Mouse (Mus musculus) heart, adult 11 months (tissue): Measurements from ENCODE around the gene Hsp90b1.
"Not testable (repeated sequence)": the region's sequence is repeated elsewhere in the genome, so short reads cannot be mapped to it uniquely, and the experiment has no call there.

Experiments used
- DNase-seq: peaks from one replicate; pipeline ENCODE4 v3.0.0; 2022

Gene Hsp90b1

DNA sequence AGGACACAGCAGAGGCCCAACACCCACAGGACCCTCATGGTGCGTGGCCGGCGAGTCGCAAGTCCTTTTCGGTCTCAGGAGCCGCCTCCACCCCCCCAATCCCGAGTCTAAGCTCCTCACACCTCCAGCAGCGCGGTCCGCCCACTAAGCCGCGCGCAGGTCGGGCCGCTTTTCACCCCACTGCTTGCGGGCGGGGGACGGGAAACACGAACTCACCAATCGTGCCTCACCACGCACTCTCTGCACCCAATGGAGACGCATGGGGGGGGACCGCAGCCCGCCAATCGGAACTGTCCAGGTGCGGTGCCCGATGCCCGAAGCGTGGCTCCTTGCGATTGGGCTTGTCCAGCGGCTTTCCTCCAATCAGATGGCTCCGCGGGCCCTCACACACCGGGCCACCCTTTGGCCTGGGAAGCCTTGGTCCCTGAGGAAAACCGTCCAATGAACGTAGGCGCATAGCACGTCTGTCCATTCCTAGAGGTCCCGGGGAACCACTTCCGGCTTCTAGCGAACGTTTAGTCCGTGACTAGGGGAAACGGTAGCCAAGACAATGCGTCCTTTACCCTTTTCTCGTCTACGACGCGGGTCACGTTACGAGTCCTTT is at the start of gene Hsp90b1, which contains the start of gene Ttc41:
TSS of gene Hsp90b1 (minus strand) at position 192 of the 604 bp plus-strand sequence.
TSS of gene Ttc41 (plus strand) at position 494 of the 604 bp plus-strand sequence.
- peak; percentile 100 for DNase-seq

DNA sequence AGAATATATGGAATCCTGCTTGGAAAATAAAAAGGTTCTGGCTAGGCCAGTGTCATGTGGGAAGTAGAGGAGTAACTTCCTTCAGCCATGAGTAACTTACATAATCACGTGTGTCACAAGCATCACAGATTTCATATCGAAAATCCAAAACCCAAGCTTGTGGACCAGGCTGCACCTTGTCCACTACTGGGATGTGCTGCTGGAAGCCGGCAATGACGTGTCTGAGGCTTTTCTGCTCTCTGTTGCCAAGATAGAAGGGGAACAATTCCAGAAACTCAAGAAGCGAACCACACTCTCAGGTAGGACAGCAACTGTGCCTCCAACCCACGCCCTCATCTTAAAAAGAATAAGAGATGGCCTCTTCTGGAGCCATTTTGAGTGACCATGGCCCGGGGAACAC is 39.0 kb upstream of the Hsp90b1 start:
- DNase-seq = peak; percentile 68

DNA sequence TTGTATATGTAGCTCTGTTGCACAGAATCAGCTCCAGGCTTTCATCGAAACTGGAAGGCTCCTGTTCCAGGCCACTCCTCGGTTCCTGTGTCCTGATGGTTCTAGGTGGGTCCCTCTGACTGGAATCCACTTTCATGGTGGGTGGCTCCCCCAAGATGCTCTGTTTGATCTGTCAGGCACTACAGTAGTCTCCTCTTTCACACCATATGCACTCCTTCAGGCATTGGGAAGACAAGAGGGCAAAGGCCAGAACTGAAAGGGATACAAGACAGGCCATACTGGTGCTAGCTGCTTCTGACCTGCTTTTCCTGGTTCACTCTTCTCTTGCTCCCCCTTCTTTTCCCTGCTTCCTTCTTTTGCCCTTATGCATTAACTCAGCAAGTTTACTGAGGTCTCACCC is 37.6 kb upstream of the Hsp90b1 start:
- peak; percentile 28 for DNase-seq

DNA sequence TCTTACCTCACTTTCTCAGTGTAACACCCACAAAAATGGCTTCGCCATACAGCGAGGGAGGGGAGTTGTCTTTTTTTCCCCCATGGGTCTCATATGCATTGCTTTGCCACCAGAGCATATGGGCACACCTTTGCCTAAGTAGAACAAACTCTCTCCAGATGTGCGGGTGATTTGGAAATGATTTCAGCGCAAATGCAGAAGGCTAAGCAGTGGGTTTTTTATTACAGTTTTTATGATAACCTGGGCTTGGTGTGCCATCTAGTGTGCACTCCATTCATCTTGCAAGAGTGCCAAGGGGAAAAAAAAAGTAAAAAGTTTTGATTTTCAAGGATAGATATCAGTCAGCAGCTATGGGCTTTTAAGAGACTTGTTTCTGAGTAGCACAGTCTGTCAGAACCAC is 29.7 kb upstream of the Hsp90b1 start:
- DNase-seq = peak; percentile 52

DNA sequence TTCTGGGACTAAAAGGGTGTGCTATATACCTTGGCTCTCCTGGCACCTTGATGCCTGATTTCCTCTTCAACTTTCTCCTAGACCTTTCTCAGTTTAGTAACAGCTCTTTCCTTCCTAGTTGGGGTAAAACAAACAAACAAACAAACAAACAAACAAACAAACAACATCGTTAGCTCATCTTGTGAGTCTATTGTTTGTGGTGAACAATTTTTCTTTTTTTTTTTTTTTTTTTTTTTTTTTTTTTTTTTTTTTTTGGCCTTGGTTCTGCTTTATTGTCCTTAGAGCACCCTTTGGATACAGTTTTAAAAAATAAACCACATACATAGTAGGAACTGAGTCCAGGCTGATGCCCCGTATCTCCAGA is 26.2 kb upstream of the Hsp90b1 start:
- DNase-seq = no peak

DNA sequence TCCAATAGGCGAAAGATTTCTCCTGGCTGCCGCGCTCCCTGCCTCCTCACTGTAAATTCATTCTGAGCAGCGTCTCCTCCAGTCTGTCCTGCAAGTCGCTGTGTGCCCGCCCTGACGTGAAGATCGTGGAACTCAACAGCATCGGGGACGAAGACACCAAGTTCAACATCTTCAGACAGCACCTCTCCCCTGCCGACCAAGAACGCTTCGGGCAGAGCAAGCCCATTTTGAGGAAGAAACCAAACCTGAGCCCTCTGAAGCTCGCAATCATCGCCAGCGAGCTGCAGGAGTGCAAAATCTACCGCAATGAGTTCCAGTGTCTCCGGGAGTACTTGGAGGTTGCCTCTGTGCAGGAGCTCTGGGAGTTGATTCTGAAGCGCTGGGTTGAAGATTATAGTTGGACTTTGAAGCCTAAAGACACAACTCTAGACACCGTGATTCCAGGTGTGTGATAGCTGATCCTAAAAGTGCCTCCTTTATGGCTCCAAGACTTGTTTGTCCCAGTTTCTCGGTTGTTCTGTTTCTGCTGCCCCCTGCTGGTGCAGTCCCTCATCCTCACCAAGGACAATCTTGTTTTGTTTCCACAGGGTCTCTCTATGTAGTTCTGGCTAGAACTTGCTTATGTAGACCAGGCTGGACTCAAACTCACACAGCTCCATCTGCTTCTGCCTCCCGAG is 25.7 kb upstream of the Hsp90b1 start:
- DNase-seq = peak; percentile 94

DNA sequence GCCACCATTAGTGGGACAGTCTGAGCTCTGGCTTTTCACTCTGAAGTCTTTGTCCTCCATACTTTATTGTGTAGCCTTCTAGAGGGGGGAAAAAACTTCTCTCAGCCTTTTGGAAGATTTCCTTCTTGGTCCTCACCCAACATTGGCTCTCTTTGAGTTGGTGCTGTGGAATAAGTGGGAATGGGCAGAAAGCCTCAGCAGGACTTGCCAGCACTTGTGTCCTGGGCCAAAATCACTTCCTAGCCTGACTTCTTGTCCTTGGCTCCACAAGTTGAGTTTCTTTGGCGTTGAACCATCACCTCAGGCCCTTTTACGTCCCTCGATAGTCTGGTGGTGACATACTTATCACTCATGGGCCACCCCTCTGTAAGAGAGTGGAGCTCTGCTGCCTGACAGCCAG is 22.9 kb upstream of the Hsp90b1 start:
- peak; percentile 88 for DNase-seq

DNA sequence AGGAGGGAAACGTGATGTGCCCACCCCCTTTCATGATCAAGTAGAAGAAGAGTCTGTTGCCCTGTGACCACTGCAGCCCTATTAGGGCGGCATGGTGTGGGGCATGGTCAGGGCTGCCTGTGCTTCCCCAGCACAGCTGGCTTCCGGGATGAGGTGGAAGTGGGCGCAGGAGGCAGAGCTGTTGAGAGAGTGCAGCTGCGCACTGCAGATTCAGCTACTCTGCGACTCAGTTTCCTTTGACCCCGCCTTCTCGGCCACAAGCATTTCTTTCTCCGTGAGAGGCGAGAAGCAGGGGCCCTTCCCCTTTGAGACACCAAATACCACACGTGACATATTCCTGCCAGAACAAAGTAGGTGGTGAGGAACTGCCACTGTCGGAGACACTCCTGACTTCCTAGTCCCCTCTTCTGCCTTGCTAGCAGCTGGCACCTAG is 22.3 kb upstream of the Hsp90b1 start:
- DNase-seq = peak; percentile 97

DNA sequence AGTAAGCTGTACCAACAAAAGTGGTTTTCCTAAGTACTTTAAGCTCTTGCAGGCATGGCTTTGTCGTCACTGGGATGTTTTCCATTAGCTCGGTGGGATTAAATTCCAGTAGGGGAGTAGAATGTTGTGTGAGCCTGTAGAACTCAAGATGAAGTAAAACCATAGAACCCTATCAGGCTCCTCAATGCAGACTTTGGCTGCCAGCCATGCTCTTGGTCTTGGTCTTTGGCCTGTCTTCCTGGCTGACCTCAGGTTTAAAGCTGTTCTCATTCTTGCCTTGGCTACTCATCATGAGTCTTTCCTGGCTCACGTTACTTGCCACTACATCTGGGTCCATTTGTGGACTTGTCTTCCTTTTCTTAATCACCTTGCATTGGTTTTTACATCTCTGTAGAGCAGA is 6.8 kb upstream of the Hsp90b1 start:
- DNase-seq = no peak

DNA sequence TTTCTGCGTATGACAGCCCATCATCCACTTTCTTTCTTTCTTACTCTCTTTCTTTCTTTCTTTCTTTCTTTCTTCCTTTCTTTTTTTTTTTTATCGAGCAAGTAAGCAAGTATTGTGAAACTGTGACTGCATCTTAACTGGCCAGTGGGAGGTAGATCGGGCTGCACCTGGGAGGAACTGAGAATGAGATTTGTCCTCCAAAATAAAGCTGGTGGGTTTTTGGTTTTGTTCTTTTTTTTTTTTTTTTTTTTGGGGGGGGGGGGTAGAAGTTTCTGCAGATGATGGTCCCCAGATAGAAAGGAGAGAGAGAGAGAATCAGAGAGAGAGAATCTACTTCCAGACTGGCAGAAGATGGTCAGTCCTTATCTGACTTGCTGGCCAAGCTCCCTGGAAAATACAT is 1.8 kb upstream of the Hsp90b1 start:
- no peak for DNase-seq

DNA sequence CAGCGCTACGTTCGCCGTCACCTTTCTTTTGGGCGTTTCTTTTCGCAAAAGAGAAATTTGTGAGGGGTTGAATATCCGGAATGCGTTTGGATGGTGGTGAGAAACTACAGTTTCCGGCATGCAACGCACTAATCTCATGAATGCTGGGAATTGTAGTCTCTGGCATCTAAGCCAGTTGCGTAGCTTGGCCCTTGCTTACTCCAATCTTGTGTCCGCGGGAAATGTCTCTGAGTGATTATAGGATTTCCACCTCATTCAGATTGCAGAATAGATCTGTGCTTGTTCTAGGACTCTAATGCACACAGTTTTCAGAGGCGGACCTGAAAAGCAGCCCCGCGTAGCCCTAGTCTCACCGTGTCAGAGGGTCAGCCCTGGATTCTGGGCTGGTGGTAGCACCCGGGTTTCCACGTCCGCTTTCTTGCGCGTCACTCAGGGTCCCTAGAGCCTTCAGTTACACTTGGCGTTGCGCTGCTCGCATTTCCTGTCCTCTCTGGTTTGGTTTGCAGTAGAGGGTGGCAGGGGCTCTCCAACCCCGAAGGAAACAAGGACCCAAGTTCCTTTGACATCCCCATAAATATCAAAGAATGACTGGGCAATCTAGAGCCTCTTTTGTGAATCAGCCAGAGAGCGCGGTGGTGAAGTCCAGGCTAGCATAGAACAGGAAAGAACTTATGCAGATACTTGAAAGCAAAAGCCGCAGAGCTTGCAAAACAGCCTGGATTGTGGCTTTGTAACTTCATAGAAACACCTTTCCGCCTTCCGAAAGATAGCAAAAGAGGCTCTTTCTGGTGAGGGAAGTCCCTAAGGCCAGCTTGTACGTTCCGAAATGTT is 828 bp upstream of the Hsp90b1 start:
- peak; percentile 99 for DNase-seq

DNA sequence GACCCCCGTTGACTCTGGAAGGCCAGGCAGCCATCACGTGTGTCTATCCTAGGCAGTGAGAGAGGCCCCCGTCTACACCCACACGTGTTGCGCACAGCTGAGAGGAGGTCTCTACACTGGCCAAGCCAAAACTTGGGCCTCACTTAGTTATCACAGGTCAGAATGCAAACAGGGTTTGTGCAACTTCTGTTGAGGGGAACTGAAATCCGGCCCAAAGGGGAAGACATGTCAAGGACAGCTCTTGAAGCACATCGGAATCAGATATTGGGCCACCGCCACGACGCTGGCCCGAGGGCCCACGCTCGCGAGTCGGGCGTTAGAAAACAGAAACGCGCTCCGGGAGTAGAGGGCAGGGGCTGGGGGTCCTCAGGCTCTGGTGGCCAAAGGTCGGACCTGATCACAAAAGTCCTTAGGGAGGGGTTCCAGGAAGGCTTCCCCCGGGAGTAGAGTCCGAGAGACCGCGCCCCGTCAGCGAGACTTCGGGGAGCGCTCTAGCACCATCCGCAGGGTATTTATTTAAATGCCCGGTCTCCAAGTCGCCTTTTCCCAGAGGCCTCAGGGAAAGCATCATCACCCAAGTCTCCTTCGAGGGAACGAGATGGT is 619 bp downstream of the Hsp90b1 start:
- no peak for DNase-seq

DNA sequence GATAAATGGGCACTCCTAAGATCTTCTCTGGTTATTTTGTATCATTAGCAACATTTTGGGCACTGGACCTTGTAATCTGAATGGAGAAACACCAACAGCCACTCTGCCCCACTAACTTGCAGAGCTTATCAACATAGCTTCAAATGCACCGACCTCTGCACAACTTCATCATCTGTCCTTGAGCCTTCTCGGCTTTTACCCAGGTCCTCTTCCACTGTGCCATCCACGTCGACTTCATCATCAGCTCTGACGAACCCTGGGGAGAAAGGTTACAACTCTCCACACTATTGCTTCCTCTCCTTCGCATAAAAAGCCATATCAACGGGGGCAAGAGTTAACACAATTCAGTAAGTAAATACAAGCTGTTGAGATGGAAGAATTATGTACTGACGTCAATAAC is 1.2 kb downstream of the Hsp90b1 start:
- no peak for DNase-seq

DNA sequence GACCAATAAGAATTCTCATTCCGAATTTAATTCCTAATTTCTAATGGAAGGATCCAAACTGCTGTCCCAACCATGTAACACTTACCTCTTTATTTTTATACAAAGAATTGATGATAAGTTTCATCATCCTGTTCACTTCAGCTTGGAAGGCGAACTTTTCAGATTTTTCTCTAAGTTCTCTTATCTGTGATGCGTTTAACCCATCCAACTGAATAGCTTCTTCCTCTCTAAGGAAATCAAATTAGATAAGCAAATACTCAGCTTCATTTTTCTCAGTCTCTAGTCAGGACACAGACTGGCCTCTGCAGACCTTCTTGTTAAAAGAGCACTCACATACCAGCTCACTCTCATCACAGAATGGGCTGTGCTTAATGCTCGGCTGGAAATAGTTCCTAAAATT is 1.9 kb downstream of the Hsp90b1 start:
- DNase-seq = peak; percentile 36

DNA sequence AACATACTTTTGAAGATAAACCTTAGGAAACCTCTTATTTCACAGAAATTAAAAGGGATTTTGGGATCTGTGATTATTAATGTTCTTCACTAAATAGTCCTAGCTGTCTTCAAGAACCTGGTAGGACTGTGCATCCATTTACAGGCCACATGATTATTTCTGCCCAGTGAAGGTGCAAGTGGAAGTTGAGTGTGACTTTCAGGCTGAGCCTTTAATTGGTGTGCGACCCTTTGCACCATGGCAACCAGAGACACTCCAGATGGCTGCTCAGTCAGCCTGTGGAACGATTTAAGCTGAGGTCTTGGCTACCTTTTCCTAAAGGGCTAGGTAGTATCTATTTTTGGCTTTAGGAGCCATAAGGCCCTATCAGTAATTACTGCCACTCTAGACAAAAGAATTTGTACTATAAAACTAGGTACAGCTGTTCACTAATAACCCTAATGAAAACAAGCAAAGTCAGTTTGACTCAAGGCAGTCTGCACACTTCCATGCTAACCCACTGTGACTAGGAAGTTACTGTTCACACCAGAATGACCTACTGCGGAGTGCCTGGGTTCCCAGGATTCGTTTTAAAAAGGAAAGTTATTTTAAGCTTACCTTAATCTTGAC is 2.9 kb downstream of the Hsp90b1 start:
- peak; percentile 75 for DNase-seq

DNA sequence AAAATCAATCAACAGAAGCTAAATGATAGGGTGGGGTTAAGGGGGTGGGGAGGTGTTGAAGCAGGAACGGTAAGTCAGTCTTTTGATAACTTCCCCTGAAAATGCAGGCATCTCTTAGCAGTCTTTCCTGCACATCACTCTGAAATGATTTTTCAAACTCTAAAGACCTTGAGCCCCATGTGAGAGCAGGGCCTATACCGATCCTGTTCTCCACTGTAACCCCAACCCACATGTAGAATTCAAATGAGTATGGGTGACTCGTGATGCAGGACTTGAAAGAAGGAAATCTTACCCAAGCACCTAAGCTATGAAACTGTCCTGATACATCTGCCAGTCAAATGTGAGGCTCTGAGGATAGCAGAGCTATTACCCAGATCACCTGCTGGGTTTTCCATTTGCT is 4.3 kb downstream of the Hsp90b1 start:
- peak; percentile 75 for DNase-seq

DNA sequence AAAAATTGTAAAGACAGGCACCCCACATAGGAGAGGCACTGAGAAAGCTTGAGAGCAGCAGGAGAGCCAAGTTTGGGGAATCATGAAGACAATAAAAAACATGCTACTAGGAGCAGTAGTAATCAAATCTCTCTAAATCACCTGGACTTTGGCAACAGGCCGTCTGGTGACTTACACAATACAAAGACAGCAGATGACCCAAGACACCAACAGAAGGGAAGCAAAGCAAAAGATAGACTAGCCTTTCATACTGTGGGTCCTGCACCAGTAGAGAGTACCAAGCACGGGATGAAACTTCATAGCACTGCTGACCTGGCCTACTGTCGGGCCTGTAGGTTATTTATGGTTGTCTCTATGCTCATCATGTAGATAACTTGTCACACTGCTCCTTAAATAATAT is 5.1 kb downstream of the Hsp90b1 start:
- peak; percentile 76 for DNase-seq

DNA sequence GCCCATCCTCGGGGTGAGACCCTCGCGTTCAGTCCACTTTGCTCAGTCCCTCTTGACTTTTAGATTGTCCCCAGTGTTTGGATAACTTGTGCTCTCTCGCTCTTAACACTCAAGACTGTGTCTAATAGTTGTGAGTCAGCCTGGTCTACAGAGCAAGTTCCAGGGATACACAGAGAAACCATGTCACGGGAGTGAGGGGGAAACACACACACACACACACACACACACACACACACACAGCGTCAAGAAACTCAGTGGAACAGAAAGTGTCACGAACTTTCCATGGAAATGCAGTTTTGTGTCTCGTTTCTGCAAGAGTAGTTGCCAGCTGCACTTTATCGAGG is 19.3 kb downstream of the Hsp90b1 start:
- not testable (repeated sequence) for DNase-seq

DNA sequence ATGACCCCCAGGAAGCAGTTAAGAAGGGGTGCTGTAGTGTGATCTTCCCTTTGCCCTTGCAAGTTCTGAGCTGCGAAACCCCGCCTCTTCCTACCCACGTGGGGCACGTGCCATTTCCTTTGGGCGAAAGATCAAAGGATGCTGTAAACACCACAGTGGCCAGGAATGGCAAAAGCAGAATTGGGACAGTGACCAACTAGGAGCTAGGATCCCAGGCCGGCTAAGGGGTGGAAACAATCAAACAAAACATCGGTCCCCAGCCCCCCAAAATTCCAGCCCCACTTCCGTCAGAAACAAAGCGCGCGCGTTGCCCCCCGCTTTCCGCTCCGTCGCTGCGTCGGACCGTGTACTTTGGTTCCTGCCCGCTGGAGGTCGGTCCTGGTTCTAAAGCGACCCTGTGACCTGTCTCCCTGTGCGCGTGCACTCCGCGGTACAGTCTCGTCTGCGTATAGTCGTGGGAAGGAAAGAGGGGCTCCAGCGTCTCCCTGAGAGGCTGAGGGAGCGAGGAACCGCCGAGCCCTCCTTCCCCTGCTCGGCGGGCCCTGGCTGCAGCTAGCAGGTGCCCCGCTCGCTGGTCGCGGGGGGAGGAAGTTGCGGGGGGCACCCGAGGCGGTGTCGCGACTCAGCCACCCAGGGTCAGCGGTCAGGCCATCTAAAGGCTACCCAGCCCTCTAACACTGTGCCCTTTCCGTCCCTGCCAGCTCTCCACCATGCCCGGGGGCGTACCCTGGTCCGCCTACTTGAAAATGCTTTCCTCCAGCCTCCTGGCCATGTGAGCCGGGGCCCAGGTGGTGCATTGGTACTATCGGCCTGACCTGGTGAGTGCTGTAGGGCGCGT is 19.9 kb downstream of the Hsp90b1 start:
- DNase-seq = peak; percentile 97

DNA sequence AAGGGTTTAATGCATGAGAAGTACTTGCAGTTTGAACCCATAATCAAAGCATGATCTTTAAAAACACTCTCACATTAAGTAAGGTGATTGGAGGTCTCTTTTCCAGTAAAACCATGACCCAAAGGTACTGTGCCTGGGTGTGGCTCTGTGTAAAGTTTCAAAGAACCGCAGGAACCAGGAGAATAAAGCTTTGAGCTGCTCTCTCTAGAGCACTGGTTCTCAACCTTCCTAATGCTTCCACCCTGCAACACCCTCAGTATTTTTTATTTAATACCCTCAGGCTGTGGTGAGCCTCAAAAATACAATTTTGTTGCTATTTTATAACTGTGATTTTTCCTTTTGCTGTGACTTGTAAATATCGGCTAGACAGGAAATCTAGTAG is 20.5 kb downstream of the Hsp90b1 start:
- DNase-seq = not testable (repeated sequence)

DNA sequence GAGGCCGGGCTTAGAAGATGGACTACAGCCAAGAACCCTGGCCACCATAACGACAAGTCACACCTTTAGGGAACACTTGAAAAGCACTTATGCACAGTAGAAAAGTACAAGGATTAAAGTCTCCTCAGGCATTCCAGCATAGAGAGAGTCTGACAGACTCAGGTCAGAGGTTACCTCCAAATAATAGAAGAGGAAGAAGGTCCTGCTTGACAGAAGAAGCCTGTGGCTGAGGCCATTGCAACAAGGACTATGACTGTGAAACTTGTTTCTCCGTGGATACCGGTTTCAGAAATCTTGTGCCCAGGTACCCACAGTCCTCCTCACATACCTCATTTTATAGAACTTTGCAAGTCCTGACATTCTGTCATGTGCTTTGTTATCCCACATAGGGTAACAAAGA is 34.8 kb downstream of the Hsp90b1 start:
- DNase-seq = not testable (repeated sequence)
